Mouse (Mus musculus) CH12F3 (cell line): ENCODE measurements around the gene Ints14.
"Not testable (repeated sequence)": the region's sequence is repeated elsewhere in the genome, so short reads cannot be mapped to it uniquely, and the experiment has no call there.

Experiments
- in situ Hi-C: fragments of 300-500 bp; cut with MboI; formaldehyde crosslinking; loops from 2 replicates; pipeline ENCODE4 v1.14.3; 2020; ENCODE audit warnings: low sequenced_read_pairs

Ints14 gene

DNA sequence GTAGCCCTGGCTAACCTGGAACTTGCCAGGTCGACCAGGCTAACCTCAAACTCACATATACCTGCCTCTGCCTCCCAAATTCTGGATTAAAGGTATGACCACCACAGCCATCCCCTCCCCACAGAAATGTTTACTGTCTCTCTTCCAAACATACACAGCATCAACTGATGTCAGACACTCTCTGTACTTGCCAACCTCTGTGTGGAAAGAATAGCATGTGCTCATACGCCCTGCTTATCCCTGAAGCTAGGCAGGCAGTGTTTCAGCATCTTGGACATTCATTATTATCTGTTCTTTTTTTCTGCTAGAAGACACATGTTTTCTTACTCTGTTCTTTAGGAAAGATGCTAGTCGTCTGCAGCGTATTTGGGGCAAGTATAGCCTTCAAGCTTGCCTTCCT lies 57.2 kb downstream of the Ints14 start:
- in situ Hi-C loops = no loop called here

DNA sequence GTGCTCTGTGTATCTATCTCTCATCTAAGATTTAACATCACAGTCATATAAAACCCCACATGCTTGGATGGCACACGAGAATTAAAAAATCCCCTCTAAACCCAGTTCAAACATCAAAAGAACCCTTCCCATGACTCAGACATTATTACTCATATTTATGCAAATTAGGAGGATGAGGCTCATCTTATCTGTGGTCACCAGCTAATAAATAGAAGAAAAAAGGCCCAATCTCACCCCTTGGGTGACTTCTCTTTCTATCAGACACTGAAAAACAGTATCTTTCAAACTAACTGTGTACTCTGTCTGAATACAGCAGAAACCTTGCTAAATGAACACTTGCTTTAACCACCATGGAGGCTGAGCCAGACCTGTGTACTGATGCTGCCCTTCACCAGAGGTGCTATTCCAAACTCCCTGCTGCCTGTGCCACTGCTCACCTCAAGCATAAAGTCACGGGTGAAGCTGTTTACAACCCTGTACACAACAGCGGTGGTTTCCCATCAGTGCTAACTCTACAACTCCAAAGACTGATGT lies 58.0 kb downstream of the Ints14 start:
- in situ Hi-C loops = no loop called here

GRCm38 (mm10) chr9:65019146-65019545 lies 58.4 kb downstream of the Ints14 start:
- in situ Hi-C loops = no loop called here

DNA sequence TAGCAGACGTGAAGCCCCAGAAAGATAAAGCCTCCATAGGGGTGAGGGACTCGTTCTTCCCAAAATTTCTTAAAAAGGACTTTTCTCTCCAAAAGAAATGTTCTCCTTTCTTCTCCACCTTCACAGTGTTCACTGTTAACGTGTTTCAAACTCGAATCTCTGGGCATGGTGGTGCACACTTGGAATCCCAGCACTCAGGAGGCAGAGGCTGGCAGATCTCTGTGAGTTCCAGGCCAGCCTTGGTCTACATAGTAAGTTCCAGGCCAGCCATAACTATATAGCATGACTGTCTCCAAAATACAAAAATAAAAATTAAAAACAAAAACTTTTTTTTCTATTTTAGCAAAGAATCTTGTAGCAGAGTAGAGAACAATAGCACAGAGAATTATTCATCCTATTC lies 59.4 kb downstream of the Ints14 start:
- in situ Hi-C loops = no loop called here

DNA sequence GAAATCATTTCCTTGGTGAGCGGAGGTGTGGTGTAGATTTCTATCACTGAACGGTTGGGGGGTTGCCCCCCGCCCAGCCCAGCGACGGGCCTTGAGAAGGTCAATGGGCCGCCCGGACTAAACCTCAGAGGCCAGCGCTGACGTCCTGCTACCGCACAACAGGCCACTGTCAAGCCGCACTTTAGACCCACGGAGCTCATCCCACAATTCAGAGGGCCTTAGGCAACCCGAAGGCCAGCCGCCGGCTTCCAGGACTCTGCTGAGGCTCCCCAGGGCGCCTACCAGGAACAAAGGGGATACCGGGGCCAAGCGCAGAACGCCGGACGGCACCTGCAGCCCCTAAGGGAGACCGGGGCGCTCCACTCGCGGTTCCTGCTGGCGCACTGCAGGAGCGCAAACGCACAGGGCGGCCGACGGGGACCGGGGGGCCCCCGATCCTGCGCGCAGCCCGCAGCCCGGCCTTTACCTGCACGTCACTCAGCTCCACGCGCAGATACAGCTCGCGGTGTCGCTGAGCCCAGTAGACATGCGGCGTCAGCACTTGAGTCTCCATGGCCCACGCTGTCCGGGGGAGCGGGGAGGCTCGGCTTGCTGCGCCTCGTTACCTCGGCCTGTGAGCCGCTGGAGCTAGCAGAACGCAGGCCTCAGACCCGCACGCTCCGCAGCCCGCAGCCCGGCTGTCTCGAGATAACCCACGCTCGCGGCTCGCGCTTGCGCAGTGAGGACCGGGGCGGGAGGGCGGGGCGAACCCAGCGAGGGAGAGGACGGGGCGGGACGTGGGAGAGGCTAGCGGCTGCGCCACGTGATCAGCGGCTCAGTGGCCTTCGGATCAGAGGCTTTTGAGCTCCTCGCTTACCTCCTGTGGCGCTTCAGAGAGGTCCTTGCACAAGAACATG lies 60.5 kb downstream of the Ints14 start, which contains the start of gene Hacd3:
Gene Hacd3, minus strand, starts transcription at position 703 of the 896 bp plus-strand sequence.
- in situ Hi-C loops = no loop called here

DNA sequence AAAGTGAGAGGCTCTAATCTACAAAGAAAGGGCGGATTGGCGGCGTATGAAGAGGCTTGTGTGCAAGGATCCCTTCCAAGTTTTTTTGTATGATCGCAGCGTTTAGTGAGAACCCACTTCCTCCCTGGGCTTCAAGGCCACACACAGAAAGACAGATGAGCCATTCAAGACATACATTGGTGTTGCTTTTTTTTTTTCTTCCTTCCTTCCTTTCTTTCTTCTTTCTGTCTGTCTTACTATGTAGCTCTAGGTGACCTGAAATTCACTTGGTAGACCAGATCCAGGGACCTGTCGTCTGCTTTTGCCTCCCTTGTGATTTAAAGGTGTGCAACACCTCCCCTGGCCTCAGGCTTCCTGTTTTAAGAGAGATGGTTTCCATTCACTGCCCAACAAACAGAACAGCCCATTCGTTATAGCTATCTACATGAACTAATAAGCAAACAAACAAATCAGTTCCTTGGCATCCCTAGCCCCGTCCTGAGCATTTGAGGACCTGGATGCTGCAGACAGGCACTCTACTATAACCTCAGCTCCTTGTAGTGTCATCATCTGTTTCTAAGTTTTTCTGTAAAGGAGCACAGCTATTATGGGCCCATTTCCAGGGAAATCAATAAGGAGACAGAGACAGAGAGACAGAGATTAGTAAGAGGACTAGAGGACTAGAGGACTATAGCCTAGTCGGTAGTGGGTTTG lies 61.3 kb downstream of the Ints14 start:
- in situ Hi-C loops = no loop called here

DNA sequence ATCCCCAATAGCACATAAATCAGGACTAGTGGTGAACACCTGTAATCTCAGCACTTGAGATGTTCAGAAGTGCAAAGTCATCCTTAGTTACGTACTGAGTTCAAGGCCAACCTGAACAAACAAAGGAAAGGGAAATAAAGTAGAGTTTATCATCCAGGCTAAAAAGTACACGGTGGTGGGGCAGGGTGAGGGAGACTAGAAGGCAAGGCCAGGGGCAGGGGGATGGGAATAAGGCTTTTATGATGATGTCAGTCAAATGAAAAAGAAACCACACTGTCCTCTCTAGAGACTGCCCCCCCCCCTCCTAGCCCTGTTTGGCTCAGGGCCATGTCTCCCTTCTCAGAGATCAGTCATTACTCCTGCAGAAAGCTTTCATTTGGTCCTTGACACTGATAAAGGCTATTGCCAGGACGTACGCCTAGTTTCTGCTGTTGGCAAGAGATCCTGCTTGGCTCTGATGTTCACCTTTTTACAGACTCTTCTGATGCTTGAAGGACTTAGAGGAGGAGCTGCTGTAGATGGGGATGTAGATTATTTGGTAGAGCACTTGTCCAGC lies 62.0 kb downstream of the Ints14 start:
- in situ Hi-C loops = no loop called here

GRCm38 (mm10) chr9:65023447-65023846 lies 62.7 kb downstream of the Ints14 start:
- in situ Hi-C loops = no loop called here

DNA sequence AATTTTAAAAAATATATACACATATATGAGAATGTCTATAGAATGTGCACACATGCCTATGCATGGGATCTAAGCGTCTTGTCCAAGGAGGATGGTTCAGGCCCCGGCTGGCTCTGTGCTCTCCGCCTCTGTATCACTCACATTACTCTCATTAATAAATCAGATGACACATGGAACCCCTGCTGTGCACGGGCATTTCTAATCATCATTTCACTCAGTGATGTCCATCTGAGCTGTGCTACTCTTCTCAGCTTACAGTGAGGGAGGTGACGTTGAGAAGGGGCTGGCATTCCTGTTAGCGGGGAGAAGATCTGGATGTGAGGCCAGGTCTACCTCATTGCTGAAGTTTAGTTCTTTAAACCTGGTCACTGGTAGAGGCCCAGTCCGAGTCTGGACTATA lies 66.5 kb downstream of the Ints14 start:
- in situ Hi-C loops = no loop called here

GRCm38 (mm10) chr9:65028313-65028712 lies 67.6 kb downstream of the Ints14 start:
- in situ Hi-C loops = no loop called here

DNA sequence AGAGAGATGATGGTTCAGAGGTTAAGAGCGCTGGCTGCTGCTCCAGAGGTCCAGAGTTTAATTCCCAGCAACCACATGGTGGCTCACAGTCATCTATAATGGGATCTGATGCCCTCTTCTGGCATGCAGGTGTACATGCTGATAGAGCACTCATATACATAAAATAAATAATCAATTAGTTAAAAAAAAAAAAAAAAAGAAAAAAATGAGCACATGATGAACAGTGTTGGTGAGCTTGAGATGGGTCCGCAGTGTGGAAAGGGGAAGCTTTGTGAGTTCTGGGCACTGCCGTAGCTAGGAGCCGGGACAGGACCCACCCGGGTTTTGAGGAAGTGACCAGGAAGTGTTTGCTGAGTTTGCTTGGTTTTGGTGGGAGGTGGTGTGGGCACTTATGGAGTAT lies 70.7 kb downstream of the Ints14 start:
- in situ Hi-C loops = not testable (repeated sequence)

DNA sequence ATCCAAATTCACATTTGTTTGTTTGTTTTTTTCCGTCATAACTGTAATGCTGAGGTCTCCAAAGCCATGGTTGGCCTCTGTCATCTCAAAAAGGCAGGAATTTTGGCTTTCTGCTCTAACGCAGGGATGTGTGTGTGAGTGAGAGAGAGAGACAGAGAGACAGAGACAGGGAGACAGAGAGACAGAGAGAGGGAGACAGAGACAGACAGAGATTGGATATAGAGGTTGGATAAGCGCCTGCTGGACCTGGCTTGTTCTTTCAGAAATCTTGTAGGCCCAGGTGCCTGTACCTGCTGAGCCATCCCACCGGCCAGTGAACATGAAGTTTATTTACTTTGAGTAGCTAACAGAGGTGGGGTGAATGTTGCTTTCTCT lies 71.2 kb downstream of the Ints14 start:
- in situ Hi-C loops = no loop called here

GRCm38 (mm10) chr9:65032269-65033108 lies 71.8 kb downstream of the Ints14 start, which contains the start of gene Dpp8:
Gene Dpp8, plus strand, starts transcription at chr9:65032414.
- in situ Hi-C loops = no loop called here

DNA sequence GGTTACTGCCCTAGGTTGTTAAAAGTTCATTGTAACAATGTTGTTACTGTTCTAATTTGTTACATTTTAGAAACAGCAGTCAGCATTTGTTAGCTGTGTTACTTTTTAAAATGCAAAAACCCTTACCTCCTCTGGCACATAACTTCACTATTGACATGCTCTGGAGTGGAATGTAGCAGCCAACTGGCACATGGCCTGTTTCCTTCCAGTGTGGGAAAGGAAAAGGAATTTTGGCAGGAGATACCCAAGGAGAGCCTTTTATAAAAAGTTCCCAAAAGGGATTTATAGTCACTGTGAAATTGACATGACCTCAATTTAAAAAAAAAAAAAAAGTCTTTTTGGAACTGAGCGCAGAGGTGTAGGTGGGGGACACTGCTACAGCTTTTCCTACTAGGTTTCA lies 75.8 kb downstream of the Ints14 start:
- in situ Hi-C loops = no loop called here
